Mouse (Mus musculus) cerebellum, adult 2 months (tissue): ENCODE results near the gene Nbea. TPM values are rescaled to one million over a fixed set of nuclear protein-coding genes. Genes with fewer than 3 reads are reported as not detected.
A peak's percentile ranks its signal among the peaks of the same experiment; 100 is the strongest.

ENCODE experiments used
- DNase-seq, 2 experiments: peaks; one replicate each; pipeline ENCODE4 v3.0.0; 2021
- H3K27ac ChIP-seq: fragments of 200-500 bp; 2 replicates; pipeline ENCODE4 v1.5.1; 2012; ENCODE audit warnings: low read length, control low read depth, inconsistent platforms; ENCODE audit not compliant: insufficient read depth
- H3K27me3 ChIP-seq: fragments of 200-500 bp; 2 replicates; pipeline ENCODE4 v1.6.1; 2012; ENCODE audit warnings: inconsistent platforms, mild to moderate bottlenecking, low read length, moderate library complexity; ENCODE audit not compliant: control insufficient read depth, insufficient read depth
- H3K4me1 ChIP-seq: fragments of 200-500 bp; 2 replicates; pipeline ENCODE4 v1.6.1; 2011; ENCODE audit warnings: low read length; ENCODE audit not compliant: control insufficient read depth, insufficient read depth
- H3K4me3 ChIP-seq: fragments of 200-500 bp; replicated peaks from 2 replicates; pipeline ENCODE3; 2011; ENCODE audit warnings: mild to moderate bottlenecking, low read depth, low read length, control low read depth; ENCODE audit not compliant: insufficient read depth
- CTCF ChIP-seq: fragments of 200-500 bp; IDR thresholded peaks from 2 replicates; pipeline ENCODE4 v1.5.1; 2011; ENCODE audit warnings: low read depth, mild to moderate bottlenecking, control low read depth, low read length, moderate library complexity, borderline replicate concordance; ENCODE audit not compliant: insufficient read depth
- POLR2A ChIP-seq: fragments of 200-500 bp; IDR thresholded peaks from 2 replicates; pipeline ENCODE4 v1.6.1; 2011; ENCODE audit warnings: low read length, control low read depth, borderline replicate concordance; ENCODE audit not compliant: insufficient read depth
- WGBS: fragments of 180-500 bp; shearing (Covaris S2); methylation state at CpG from one replicate; pipeline ENCODE4 v1.1.7; 2018; 5-methylcytosine and 5-hydroxymethylcytosine counted together
- polyA plus RNA-seq: library from polyadenylated mRNA; depleted of rRNA; stranded (reverse); fragments of >200 nt; gene quantifications from 2 replicates; pipeline ENCODE4 v1.2.3, GENCODE M21; 2012

Gene Nbea
- polyA plus RNA-seq, 1 experiment: 109 TPM

DNA sequence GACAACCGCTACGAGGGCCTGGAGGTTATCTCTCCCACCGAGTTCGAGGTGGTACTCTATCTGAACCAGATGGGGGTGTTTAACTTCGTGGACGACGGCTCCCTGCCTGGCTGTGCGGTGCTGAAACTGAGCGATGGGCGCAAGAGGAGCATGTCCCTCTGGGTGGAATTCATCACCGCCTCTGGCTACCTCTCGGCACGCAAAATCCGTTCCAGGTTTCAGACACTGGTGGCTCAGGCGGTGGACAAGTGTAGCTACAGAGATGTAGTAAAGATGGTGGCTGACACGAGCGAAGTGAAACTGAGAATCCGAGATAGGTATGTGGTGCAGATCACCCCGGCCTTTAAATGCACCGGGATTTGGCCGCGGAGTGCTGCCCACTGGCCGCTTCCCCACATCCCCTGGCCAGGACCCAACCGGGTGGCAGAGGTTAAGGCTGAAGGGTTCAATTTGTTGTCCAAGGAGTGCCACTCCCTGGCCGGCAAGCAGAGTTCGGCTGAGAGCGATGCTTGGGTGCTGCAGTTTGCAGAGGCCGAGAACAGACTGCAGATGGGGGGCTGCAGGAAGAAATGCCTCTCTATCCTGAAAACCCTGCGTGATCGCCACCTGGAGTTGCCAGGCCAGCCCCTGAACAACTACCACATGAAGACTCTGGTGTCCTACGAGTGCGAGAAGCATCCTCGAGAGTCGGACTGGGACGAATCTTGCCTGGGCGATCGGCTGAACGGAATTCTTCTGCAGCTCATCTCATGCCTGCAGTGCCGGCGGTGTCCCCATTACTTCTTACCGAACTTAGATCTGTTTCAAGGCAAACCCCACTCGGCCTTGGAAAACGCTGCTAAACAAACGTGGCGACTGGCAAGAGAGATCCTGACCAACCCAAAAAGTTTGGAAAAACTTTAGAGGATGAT lies 400.1 kb downstream of the Nbea start:
- peak overlapping the region; percentile 95 for H3K4me3 ChIP-seq
- no peaks in the 10 kb centered on the region; the same call in 1 of the 2 replicates for H3K4me1 ChIP-seq
- TF ChIP-seq CTCF: no peak
- 0 out of 2 replicates have a peak, but pooled peaks have one; percentile 9 for TF ChIP-seq POLR2A
- WGBS: 7% methylated on average over 45 of the region's 45 CpGs
- peak overlapping the region; percentile 98 for H3K27ac ChIP-seq
- no peaks in the 10 kb centered on the region for H3K27me3 ChIP-seq
- peak; percentile 70 to 82 for DNase-seq

DNA sequence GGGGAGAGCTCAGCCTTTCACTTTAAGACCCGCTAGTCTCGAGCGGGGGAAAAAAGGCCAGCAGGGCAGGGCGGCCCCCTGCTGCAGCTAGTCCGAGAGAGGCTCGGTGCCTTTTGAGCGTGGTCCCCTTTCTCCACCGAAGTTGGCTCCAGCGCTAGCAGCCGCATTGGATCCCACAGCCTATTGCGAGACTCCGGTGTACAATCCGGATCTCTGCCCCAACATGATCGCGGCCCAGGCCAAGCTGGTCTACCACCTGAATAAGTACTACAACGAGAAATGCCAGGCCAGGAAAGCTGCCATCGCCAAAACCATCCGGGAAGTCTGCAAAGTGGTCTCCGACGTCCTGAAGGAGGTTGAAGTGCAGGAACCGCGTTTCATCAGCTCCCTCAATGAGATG lies 400.7 kb downstream of the Nbea start:
- Histone ChIP-seq H3K4me3 (peak overlapping the region; percentile 95), H3K27ac (peak overlapping the region; percentile 98), H3K27me3 (no peaks in the 10 kb centered on the region), H3K4me1 (no peaks in the 10 kb centered on the region; the same call in 1 of the 2 replicates)
- peak in 1 of 2 experiments; percentile 70 for DNase-seq
- WGBS: 6% methylated on average over 22 of the region's 22 CpGs
- no peak for TF ChIP-seq POLR2A
- no peak for TF ChIP-seq CTCF

DNA sequence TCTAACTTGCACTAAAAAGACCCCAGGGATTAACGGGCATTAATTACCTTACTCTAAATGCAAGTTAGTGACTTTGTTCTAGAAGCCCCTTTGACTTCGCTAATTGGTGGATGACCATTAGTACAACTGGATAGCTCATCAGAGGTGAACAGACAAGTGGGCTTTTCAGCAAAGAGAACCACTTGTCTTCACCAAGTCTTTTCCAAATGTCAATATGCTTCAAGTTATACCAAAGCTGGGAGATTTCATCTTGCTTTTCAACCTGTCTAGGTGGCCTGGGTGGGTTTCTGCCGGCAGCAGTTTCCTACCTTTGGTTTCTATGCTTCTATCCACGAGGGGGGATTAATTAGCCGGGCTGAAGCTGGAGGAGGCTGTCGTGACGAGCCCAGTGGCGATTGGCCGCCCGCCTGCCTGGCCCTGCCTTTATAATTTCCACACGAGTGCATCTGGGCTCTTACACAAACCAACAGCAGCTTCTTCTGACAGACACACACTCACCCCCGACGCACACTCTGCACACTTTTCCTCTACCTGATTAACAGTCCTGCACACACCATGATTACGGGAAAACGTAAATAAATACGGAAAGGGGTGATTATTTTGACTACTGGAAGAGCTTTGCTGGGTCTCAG lies 401.3 kb downstream of the Nbea start, which contains the start of gene Mab21l1:
Gene Mab21l1, plus strand, starts transcription at position 455 of the 632 bp plus-strand sequence.
- DNase-seq: peak; percentile 96 to 97
- peak within 1 kb of the TSS; percentile 98 for H3K27ac ChIP-seq
- 10% methylated on average over 16 of the region's 16 CpGs for WGBS

GRCm38 (mm10) chr3:55781429-55782055 lies 402.0 kb downstream of the Nbea start:
- WGBS: 14% methylated on average over 5 of the region's 5 CpGs
- TF ChIP-seq POLR2A (no peak), CTCF (no peak)
- Histone ChIP-seq H3K4me3 (peak overlapping the region; percentile 95), H3K27me3 (no peaks in the 10 kb centered on the region), H3K27ac (peak overlapping the region; percentile 98; the same call in 1 of the 2 replicates), H3K4me1 (peaks cover 2% of the 10 kb centered on the region; the same call in 1 of the 2 replicates)
- DNase-seq: peak; percentile 60 to 67

More for the DNA sequence above, 401.3 kb downstream of the Nbea start, which contains the start of gene Mab21l1:
- H3K4me3 ChIP-seq: peak within 1 kb of the TSS; percentile 95
- TF ChIP-seq POLR2A (peak; percentile 99), CTCF (no peak)
- H3K4me1 ChIP-seq: peaks cover 2% of the 10 kb centered on the region; the same call in 1 of the 2 replicates
- no peaks in the 10 kb centered on the region for H3K27me3 ChIP-seq

DNA sequence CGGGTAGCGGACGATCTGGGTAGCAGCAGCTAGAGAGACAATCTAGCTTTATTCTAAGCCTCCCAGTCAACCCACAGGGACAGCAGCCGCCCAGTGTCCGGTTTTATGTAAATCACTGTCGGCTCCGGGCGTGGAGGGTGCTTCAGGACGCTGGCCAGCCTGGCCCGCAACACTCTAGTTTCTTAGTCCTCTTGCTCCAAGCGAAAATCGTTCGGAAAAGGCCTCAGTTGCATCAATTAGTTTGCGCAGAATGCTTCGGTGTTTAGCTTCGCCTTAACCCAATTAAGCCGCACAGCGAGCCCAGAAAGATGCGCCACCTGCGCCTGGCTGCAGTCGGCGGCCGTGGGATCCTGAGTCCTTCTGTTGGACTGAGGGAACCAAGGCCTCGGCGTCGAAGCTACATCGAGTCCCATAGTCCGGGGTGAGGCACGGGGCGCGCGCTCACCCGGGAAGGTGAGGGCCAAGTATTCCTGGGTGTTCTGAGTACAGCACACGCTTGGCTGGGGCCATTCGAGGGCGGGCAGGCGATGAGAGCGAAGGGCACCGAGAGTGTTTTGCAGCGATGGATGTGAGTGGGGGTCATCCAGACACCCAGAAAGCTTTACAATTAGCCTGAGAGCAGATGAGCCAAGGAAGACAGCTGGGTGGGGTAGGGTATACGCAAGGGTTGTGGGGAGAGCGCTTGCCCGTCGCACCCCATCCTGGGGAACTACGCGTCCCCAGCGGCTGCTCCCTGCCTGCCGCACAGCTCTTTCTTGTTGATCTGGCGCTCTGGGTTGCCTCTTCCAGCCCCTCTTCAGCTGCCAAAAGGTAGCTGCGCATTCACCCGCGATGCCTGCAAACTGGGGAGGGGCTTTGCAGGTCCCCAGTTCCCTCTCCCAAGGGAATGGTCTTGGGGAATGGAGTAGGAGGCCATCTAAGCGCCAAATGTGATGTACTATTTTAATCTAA lies 403.1 kb downstream of the Nbea start:
- peak; percentile 78 to 87 for DNase-seq
- Histone ChIP-seq H3K27ac (peak overlapping the region; percentile 99), H3K27me3 (no peaks in the 10 kb centered on the region), H3K4me1 (peaks cover 2% of the 10 kb centered on the region; the same call in 1 of the 2 replicates), H3K4me3 (peak overlapping the region; percentile 49)
- peak; percentile 51; the same call in 1 of the 2 replicates for TF ChIP-seq POLR2A
- no peak for TF ChIP-seq CTCF
- WGBS: 4% methylated on average over 53 of the region's 53 CpGs

- H3K27me3 ChIP-seq: no peaks in the 10 kb centered on the region
- 10% methylated on average over 8 of the region's 8 CpGs for WGBS
- H3K27ac ChIP-seq: peak overlapping the region; percentile 100
- TF ChIP-seq CTCF (no peak), POLR2A (peak; percentile 29; the same call in 1 of the 2 replicates)
- H3K4me1 ChIP-seq: peaks cover 2% of the 10 kb centered on the region; the same call in 1 of the 2 replicates
- H3K4me3 ChIP-seq: peak overlapping the region; percentile 48
- peak; percentile 74 to 75 for DNase-seq
These were observed 404.5 kb downstream of the Nbea start for GRCm38 (mm10) chr3:55778764-55779730.
